Mouse (Mus musculus) testis, postnatal 14 days (tissue): ENCODE results near the gene Rtn4rl1.

Experiments
- DNase-seq: peaks from one replicate; pipeline ENCODE4 v3.0.0; 2021; ENCODE audit warnings: low spot score

Rtn4rl1 gene

GRCm38 (mm10) chr11:75251006-75251512 lies 57.5 kb downstream of the Rtn4rl1 start:
- peak; percentile 73 for DNase-seq

GRCm38 (mm10) chr11:75251557-75252070 lies 58.0 kb downstream of the Rtn4rl1 start:
- no peak for DNase-seq

GRCm38 (mm10) chr11:75254252-75254912 lies 60.8 kb downstream of the Rtn4rl1 start:
- peak; percentile 61 for DNase-seq

- no peak for DNase-seq
Measured at GRCm38 (mm10) chr11:75255330-75255729, 61.7 kb downstream of the Rtn4rl1 start.

- no peak for DNase-seq
Measured at GRCm38 (mm10) chr11:75257056-75257648, 63.6 kb downstream of the Rtn4rl1 start.

GRCm38 (mm10) chr11:75259416-75259815 lies 65.8 kb downstream of the Rtn4rl1 start:
- peak; percentile 86 for DNase-seq

GRCm38 (mm10) chr11:75259996-75260561 lies 66.5 kb downstream of the Rtn4rl1 start:
- peak; percentile 46 for DNase-seq

- no peak for DNase-seq
Measured at GRCm38 (mm10) chr11:75261016-75261415, 67.4 kb downstream of the Rtn4rl1 start.

GRCm38 (mm10) chr11:75261730-75262129 lies 68.1 kb downstream of the Rtn4rl1 start:
- no peak for DNase-seq

- DNase-seq, result no peak
Measured at GRCm38 (mm10) chr11:75262181-75262580, 68.6 kb downstream of the Rtn4rl1 start.

- no peak for DNase-seq
Measured at GRCm38 (mm10) chr11:75262791-75263190, 69.2 kb downstream of the Rtn4rl1 start.

- DNase-seq, result no peak
Measured at GRCm38 (mm10) chr11:75263274-75263963, 69.8 kb downstream of the Rtn4rl1 start.

GRCm38 (mm10) chr11:75263964-75264312 lies 70.4 kb downstream of the Rtn4rl1 start:
- no peak for DNase-seq

GRCm38 (mm10) chr11:75264550-75264949 lies 71.0 kb downstream of the Rtn4rl1 start:
- DNase-seq, result no peak

- no peak for DNase-seq
Measured at GRCm38 (mm10) chr11:75265545-75265944, 72.0 kb downstream of the Rtn4rl1 start.

GRCm38 (mm10) chr11:75267826-75268281 lies 74.3 kb downstream of the Rtn4rl1 start:
- no peak for DNase-seq

- DNase-seq, result no peak
Measured at GRCm38 (mm10) chr11:75268492-75268891, 74.9 kb downstream of the Rtn4rl1 start.

- DNase-seq, result no peak
Measured at GRCm38 (mm10) chr11:75269213-75269612, 75.6 kb downstream of the Rtn4rl1 start.

- no peak for DNase-seq
Measured at GRCm38 (mm10) chr11:75270276-75270984, 76.8 kb downstream of the Rtn4rl1 start.

- no peak for DNase-seq
Measured at GRCm38 (mm10) chr11:75270985-75271434, 77.4 kb downstream of the Rtn4rl1 start.

- DNase-seq, result no peak
Measured at GRCm38 (mm10) chr11:75273466-75273865, 79.9 kb downstream of the Rtn4rl1 start.

GRCm38 (mm10) chr11:75275035-75275434 lies 81.5 kb downstream of the Rtn4rl1 start:
- no peak for DNase-seq
